24 mouse cellular contexts compared by ENCODE assay signal in genomic region chr1:33725086-33725485, GRCm38 (mm10).
"Had no signal": no experiment of that assay in that cellular context is flagged by ENCODE, and none has a peak within 500 bp of the region (broad histone marks: within the 10 kb centered on the region; RNA-seq: fewer than 3 reads in every experiment).

No protein-coding gene starts in this region.

- H3K9me3 ChIP-seq: heart, embryonic 12.5 days; hindbrain, embryonic 13.5 days; hindbrain, embryonic 15.5 days; kidney, embryonic 15.5 days; limb, embryonic 13.5 days; limb, embryonic 15.5 days; liver, embryonic 12.5 days had no signal

- DNase-seq: gastrocnemius, postnatal 10 days; gastrocnemius, postnatal 25 days; heart, adult 18-20 months; heart, postnatal 10 days; kidney, adult 11 months; kidney, adult 2 months; kidney, adult 9 months; kidney, postnatal 14 days; kidney, postnatal 36 days; layer of hippocampus, adult 9-11 months; layer of hippocampus, postnatal 36 days; left cerebral cortex, postnatal 4 days had no signal

- H3K27ac ChIP-seq: gastrocnemius, adult 2 months; hindbrain, embryonic 13.5 days; hindbrain, embryonic 15.5 days; hindbrain, postnatal 0 days; kidney, embryonic 15.5 days; kidney, postnatal 0 days; limb, embryonic 13.5 days; limb, embryonic 15.5 days; liver, embryonic 12.5 days; liver, embryonic 14.5 days had no signal

- H3K4me3 ChIP-seq: gastrocnemius, adult 2 months; heart, embryonic 12.5 days; hindbrain, embryonic 13.5 days; hindbrain, embryonic 15.5 days; kidney, embryonic 15.5 days; limb, embryonic 13.5 days; limb, embryonic 15.5 days; liver, embryonic 12.5 days had no signal

- H3K27me3 ChIP-seq: heart, embryonic 12.5 days; hindbrain, embryonic 13.5 days; hindbrain, embryonic 15.5 days; kidney, embryonic 15.5 days; limb, embryonic 13.5 days; limb, embryonic 15.5 days; liver, embryonic 12.5 days had no signal

- H3K9ac ChIP-seq: heart, embryonic 12.5 days; hindbrain, embryonic 13.5 days; hindbrain, embryonic 15.5 days; kidney, embryonic 15.5 days; limb, embryonic 13.5 days; limb, embryonic 15.5 days; liver, embryonic 12.5 days; liver, embryonic 14.5 days had no signal

- ATAC-seq: hindbrain, postnatal 0 days; intestine, embryonic 16.5 days; liver, embryonic 12.5 days had no signal

- H3K4me2 ChIP-seq: heart, embryonic 12.5 days; hindbrain, embryonic 13.5 days; hindbrain, embryonic 15.5 days; kidney, embryonic 15.5 days; limb, embryonic 13.5 days; limb, embryonic 15.5 days; liver, embryonic 12.5 days had no signal
